Mouse (Mus musculus): ENCODE measurements around the gene Sec23ip. TPM values are rescaled to one million over a fixed set of nuclear protein-coding genes. Genes with fewer than 3 reads are reported as not detected.

The Sec23ip gene
- polyA plus RNA-seq, 1 experiment: 24.3 TPM

GRCm38 (mm10) chr7:128758948-128759347 is 14.2 kb downstream of the Sec23ip start:
- H3K4me1 ChIP-seq (ENCODE audit: control insufficient read depth, insufficient read depth, low read length): no peaks in the 10 kb centered on the region
- TF ChIP-seq CTCF (IDR thresholded peaks at IDR 0.05; ENCODE audit: insufficient read depth, low read length) (no peak), POLR2A (IDR thresholded peaks at IDR 0.05; ENCODE audit: borderline replicate concordance, extremely low read depth, low read depth, low read length) (no peak)
- H3K4me3 ChIP-seq (replicated peaks; ENCODE audit: extremely low read depth, low read depth, low read length): no peak overlapping the region
- DNase-seq: no peak
- WGBS: 70% methylated on average over 4 of the region's 4 CpGs

GRCm38 (mm10) chr7:128766696-128767095 is 22.0 kb downstream of the Sec23ip start:
- H3K4me3 ChIP-seq (replicated peaks; ENCODE audit: extremely low read depth, low read depth, low read length): no peak overlapping the region
- no peak for DNase-seq
- TF ChIP-seq POLR2A (IDR thresholded peaks at IDR 0.05; ENCODE audit: borderline replicate concordance, extremely low read depth, low read depth, low read length): no peak
- no peak for TF ChIP-seq CTCF (IDR thresholded peaks at IDR 0.05; ENCODE audit: insufficient read depth, low read length)
- no peaks in the 10 kb centered on the region for H3K4me1 ChIP-seq (ENCODE audit: control insufficient read depth, insufficient read depth, low read length)

GRCm38 (mm10) chr7:128777201-128777600 is 32.5 kb downstream of the Sec23ip start:
- Histone ChIP-seq H3K4me1 (ENCODE audit: control insufficient read depth, insufficient read depth, low read length) (no peaks in the 10 kb centered on the region), H3K4me3 (replicated peaks; ENCODE audit: extremely low read depth, low read depth, low read length) (no peak overlapping the region)
- no peak for DNase-seq
- 68% methylated on average over 6 of the region's 6 CpGs for WGBS
- TF ChIP-seq POLR2A (IDR thresholded peaks at IDR 0.05; ENCODE audit: borderline replicate concordance, extremely low read depth, low read depth, low read length) (no peak), CTCF (IDR thresholded peaks at IDR 0.05; ENCODE audit: insufficient read depth, low read length) (no peak)

GRCm38 (mm10) chr7:128779305-128779704 is 34.6 kb downstream of the Sec23ip start:
- TF ChIP-seq CTCF (IDR thresholded peaks at IDR 0.05; ENCODE audit: insufficient read depth, low read length) (peak; percentile 77), POLR2A (IDR thresholded peaks at IDR 0.05; ENCODE audit: borderline replicate concordance, extremely low read depth, low read depth, low read length) (no peak)
- DNase-seq: no peak
- H3K4me3 ChIP-seq (replicated peaks; ENCODE audit: extremely low read depth, low read depth, low read length): no peak overlapping the region
- WGBS: 45% methylated on average over 6 of the region's 6 CpGs
- no peaks in the 10 kb centered on the region for H3K4me1 ChIP-seq (ENCODE audit: control insufficient read depth, insufficient read depth, low read length)

GRCm38 (mm10) chr7:128781846-128782245 is 37.1 kb downstream of the Sec23ip start:
- Histone ChIP-seq H3K4me3 (replicated peaks; ENCODE audit: extremely low read depth, low read depth, low read length) (no peak overlapping the region), H3K4me1 (ENCODE audit: control insufficient read depth, insufficient read depth, low read length) (no peaks in the 10 kb centered on the region)
- DNase-seq: no peak
- WGBS: 93% methylated on average over 3 of the region's 3 CpGs
- TF ChIP-seq CTCF (IDR thresholded peaks at IDR 0.05; ENCODE audit: insufficient read depth, low read length) (no peak), POLR2A (IDR thresholded peaks at IDR 0.05; ENCODE audit: borderline replicate concordance, extremely low read depth, low read depth, low read length) (no peak)

- no peak for TF ChIP-seq POLR2A (IDR thresholded peaks at IDR 0.05; ENCODE audit: borderline replicate concordance, extremely low read depth, low read depth, low read length)
- no peak for TF ChIP-seq CTCF (IDR thresholded peaks at IDR 0.05; ENCODE audit: insufficient read depth, low read length)
- 69% methylated on average over 4 of the region's 4 CpGs for WGBS
- DNase-seq: no peak
- no peak overlapping the region for H3K4me3 ChIP-seq (replicated peaks; ENCODE audit: extremely low read depth, low read depth, low read length)
- H3K4me1 ChIP-seq (ENCODE audit: control insufficient read depth, insufficient read depth, low read length): peaks cover 3% of the 10 kb centered on the region; the same call in 1 of the 2 replicates
Measured at GRCm38 (mm10) chr7:128790045-128790444, 45.3 kb downstream of the Sec23ip start.

GRCm38 (mm10) chr7:128793464-128793863 is 48.7 kb downstream of the Sec23ip start:
- DNase-seq: no peak
- TF ChIP-seq POLR2A (IDR thresholded peaks at IDR 0.05; ENCODE audit: borderline replicate concordance, extremely low read depth, low read depth, low read length) (no peak), CTCF (IDR thresholded peaks at IDR 0.05; ENCODE audit: insufficient read depth, low read length) (no peak)
- Histone ChIP-seq H3K4me1 (ENCODE audit: control insufficient read depth, insufficient read depth, low read length) (peaks cover 3% of the 10 kb centered on the region; the same call in 1 of the 2 replicates), H3K4me3 (replicated peaks; ENCODE audit: extremely low read depth, low read depth, low read length) (no peak overlapping the region)
- WGBS: 58% methylated on average over 4 of the region's 4 CpGs

- DNase-seq: no peak
- TF ChIP-seq POLR2A (IDR thresholded peaks at IDR 0.05; ENCODE audit: borderline replicate concordance, extremely low read depth, low read depth, low read length): no peak
- TF ChIP-seq CTCF (IDR thresholded peaks at IDR 0.05; ENCODE audit: insufficient read depth, low read length): no peak
- no peaks in the 10 kb centered on the region for H3K4me1 ChIP-seq (ENCODE audit: control insufficient read depth, insufficient read depth, low read length)
- no peak overlapping the region for H3K4me3 ChIP-seq (replicated peaks; ENCODE audit: extremely low read depth, low read depth, low read length)
- WGBS: 60% methylated on average over 5 of the region's 5 CpGs
Measured at GRCm38 (mm10) chr7:128824986-128825563, 80.3 kb downstream of the Sec23ip start.

- no peak for TF ChIP-seq POLR2A (IDR thresholded peaks at IDR 0.05; ENCODE audit: borderline replicate concordance, extremely low read depth, low read depth, low read length)
- TF ChIP-seq CTCF (IDR thresholded peaks at IDR 0.05; ENCODE audit: insufficient read depth, low read length): no peak
- 71% methylated on average over 12 of the region's 12 CpGs for WGBS
- H3K4me3 ChIP-seq (replicated peaks; ENCODE audit: extremely low read depth, low read depth, low read length): no peak overlapping the region
Measured at GRCm38 (mm10) chr7:128832455-128833081, 87.8 kb downstream of the Sec23ip start.

GRCm38 (mm10) chr7:128833196-128833595 is 88.5 kb downstream of the Sec23ip start:
- TF ChIP-seq CTCF (IDR thresholded peaks at IDR 0.05; ENCODE audit: insufficient read depth, low read length) (no peak), POLR2A (IDR thresholded peaks at IDR 0.05; ENCODE audit: borderline replicate concordance, extremely low read depth, low read depth, low read length) (no peak)
- no peaks in the 10 kb centered on the region for H3K4me1 ChIP-seq (ENCODE audit: control insufficient read depth, insufficient read depth, low read length)
- no peak overlapping the region for H3K4me3 ChIP-seq (replicated peaks; ENCODE audit: extremely low read depth, low read depth, low read length)
- WGBS: 76% methylated on average over 4 of the region's 4 CpGs
- DNase-seq: no peak

More at GRCm38 (mm10) chr7:128832455-128833081, 87.8 kb downstream of the Sec23ip start:
- H3K4me1 ChIP-seq (ENCODE audit: control insufficient read depth, insufficient read depth, low read length): no peaks in the 10 kb centered on the region
- no peak for DNase-seq

Other genes with a start within 250 kb of the Sec23ip start
- 58.6 and 60.3 TPM in 2 replicates for gene Bag3, start 221.3 kb upstream of the Sec23ip start, polyA plus RNA-seq (2012; rRNA removed)
- gene Inpp5f, start 133.6 kb upstream of the Sec23ip start, polyA plus RNA-seq (2012; rRNA removed): 5.4 and 6.7 TPM in 2 replicates
- gene Mcmbp, start 4.4 kb upstream of the Sec23ip start, polyA plus RNA-seq (2012; rRNA removed): 31.1 and 32.5 TPM in 2 replicates